Mouse (Mus musculus) lung, postnatal 0 days (tissue): ENCODE measurements around the gene Trim34b.
"Not testable (repeated sequence)": the region's sequence is repeated elsewhere in the genome, so short reads cannot be mapped to it uniquely, and the experiment has no call there.

ENCODE experiments used
- CTCF ChIP-seq: IDR thresholded peaks from 2 replicates; pipeline ENCODE4 v1.5.1; 2016; ENCODE audit warnings: antibody characterized with exemption, mild to moderate bottlenecking
- EP300 ChIP-seq: IDR thresholded peaks from 2 replicates; pipeline ENCODE4 v1.6.1; 2016; ENCODE audit warnings: antibody characterized with exemption, mild to moderate bottlenecking, control low read depth

GRCm38 (mm10) chr7:104340744-104341143 is 11.5 kb downstream of the Trim34b start:
- not testable (repeated sequence) for TF ChIP-seq CTCF, EP300
